Mouse (Mus musculus) limb, embryonic 14.5 days (tissue): Measurements from ENCODE around the gene Jmjd7. TPM values are rescaled to one million over a fixed set of nuclear protein-coding genes. Genes with fewer than 3 reads are reported as not detected.

ENCODE experiments used
- ATAC-seq: fragments of 200-750 bp; cut with Nextera tagmentation; 2 replicates; pipeline ENCODE4 v1.8.0; 2017; ENCODE audit warnings: low read depth, moderate number of reproducible peaks, moderate TSS enrichment; ENCODE audit not compliant: low FRiP score
- DNase-seq: peaks from one replicate; pipeline ENCODE4 v3.0.0-alpha.2; 2015; ENCODE audit warnings: low spot score
- H3K27ac ChIP-seq: fragments of 300-500 bp; sonication (generic); replicated peaks from 2 replicates; pipeline ENCODE4 v1.5.1; 2014; ENCODE audit warnings: low read depth, mild to moderate bottlenecking, low read length, moderate library complexity, mixed read lengths
- H3K27me3 ChIP-seq: fragments of 300-500 bp; sonication (generic); 2 replicates; pipeline ENCODE4 v1.6.1; 2014; ENCODE audit warnings: low read length, mixed read lengths; ENCODE audit not compliant: control insufficient read depth, insufficient read depth
- H3K36me3 ChIP-seq: fragments of 300-500 bp; sonication (generic); 2 replicates; pipeline ENCODE4 v1.6.1; 2014; ENCODE audit warnings: mild to moderate bottlenecking, low read length, moderate library complexity, mixed read lengths; ENCODE audit not compliant: control insufficient read depth, insufficient read depth
- H3K4me1 ChIP-seq: fragments of 300-500 bp; sonication (generic); 2 replicates; pipeline ENCODE4 v1.6.1; 2014; ENCODE audit warnings: antibody characterized with exemption, low read length, mixed read lengths; ENCODE audit not compliant: control insufficient read depth, insufficient read depth
- H3K4me2 ChIP-seq: fragments of 300-500 bp; sonication (generic); replicated peaks from 2 replicates; pipeline ENCODE4 v1.6.1; 2014; ENCODE audit warnings: low read depth, mild to moderate bottlenecking, low read length, moderate library complexity; ENCODE audit not compliant: severe bottlenecking
- H3K4me3 ChIP-seq: fragments of 300-500 bp; sonication (generic); replicated peaks from 2 replicates; pipeline ENCODE4 v1.5.1; 2014; ENCODE audit warnings: low read length
- H3K9ac ChIP-seq: fragments of 300-500 bp; sonication (generic); 2 replicates; pipeline ENCODE4 v1.6.1; 2014; ENCODE audit warnings: mild to moderate bottlenecking, low read depth, low read length, moderate library complexity; ENCODE audit not compliant: severe bottlenecking
- H3K9me3 ChIP-seq: fragments of 300-500 bp; sonication (generic); 2 replicates; pipeline ENCODE4 v1.6.1; 2016; ENCODE audit warnings: low read length; ENCODE audit not compliant: control insufficient read depth
- POLR2A ChIP-seq: fragments of 200-500 bp; IDR thresholded peaks from 2 replicates; pipeline ENCODE4 v1.8.0; 2012; ENCODE audit warnings: inconsistent platforms, mild to moderate bottlenecking, moderate library complexity, borderline replicate concordance; ENCODE audit not compliant: insufficient read depth, insufficient read length; ENCODE audit errors: extremely low read depth
- WGBS: fragments of 180-500 bp; shearing (Covaris S2); extraction: QIAGEN DNeasy Blood & Tissue Kit; methylation state at CpG from one replicate; pipeline ENCODE4 v1.1.7; 2014; 5-methylcytosine and 5-hydroxymethylcytosine counted together
- polyA plus RNA-seq, 2 experiments: library from polyadenylated mRNA; depleted of rRNA in 1 of 2; stranded (reverse) in 1 of 2; unstranded in 1 of 2; fragments of >200 nt; fragmentation: Nextera tagmentation in 1 of 2; extraction: Ambion mirVana in 1 of 2; gene quantifications; 2 replicates each; pipeline versions ENCODE4 v1.2.1 to v1.2.3; 2012 to 2014

Jmjd7 gene
- polyA plus RNA-seq, 2 experiments: 20.2 to 26.1 TPM

- ATAC-seq (no peak), DNase-seq (no peak)
- H3K9ac ChIP-seq: no peak overlapping the region
- H3K4me2 ChIP-seq: no peak overlapping the region
- TF ChIP-seq POLR2A: no peak
- H3K36me3 ChIP-seq: peaks cover 16% of the 10 kb centered on the region
- 84% methylated on average over 2 of the region's 2 CpGs for WGBS
- H3K9me3 ChIP-seq: no peaks in the 10 kb centered on the region
- no peak overlapping the region for H3K27ac ChIP-seq
- H3K4me3 ChIP-seq: no peak overlapping the region
- no peaks in the 10 kb centered on the region for H3K27me3 ChIP-seq
- no peaks in the 10 kb centered on the region; the same call in 1 of the 2 replicates for H3K4me1 ChIP-seq
Measured at GRCm38 (mm10) chr2:120003970-120004369, 23.3 kb upstream of the Jmjd7 start.

- 96% methylated on average over 7 of the region's 7 CpGs for WGBS
- H3K9me3 ChIP-seq: no peaks in the 10 kb centered on the region
- H3K27ac ChIP-seq: no peak overlapping the region
- no peak overlapping the region for H3K9ac ChIP-seq
- ATAC-seq: no peak
- no peaks in the 10 kb centered on the region; the same call in 1 of the 2 replicates for H3K4me1 ChIP-seq
- H3K36me3 ChIP-seq: peaks cover 5% of the 10 kb centered on the region
- no peak overlapping the region for H3K4me2 ChIP-seq
- no peak overlapping the region for H3K4me3 ChIP-seq
- no peak for TF ChIP-seq POLR2A
- no peak for DNase-seq
- H3K27me3 ChIP-seq: no peaks in the 10 kb centered on the region
Measured at GRCm38 (mm10) chr2:120006696-120007095, 20.6 kb upstream of the Jmjd7 start.

GRCm38 (mm10) chr2:120007680-120008210 lies 19.5 kb upstream of the Jmjd7 start:
- Histone ChIP-seq H3K36me3 (peaks cover 8% of the 10 kb centered on the region), H3K9me3 (no peaks in the 10 kb centered on the region), H3K4me2 (no peak overlapping the region), H3K27ac (no peak overlapping the region), H3K27me3 (no peaks in the 10 kb centered on the region), H3K9ac (no peak overlapping the region), H3K4me3 (no peak overlapping the region), H3K4me1 (no peaks in the 10 kb centered on the region)
- WGBS: 71% methylated on average over 4 of the region's 4 CpGs
- no peak for ATAC-seq
- TF ChIP-seq POLR2A: no peak
- no peak for DNase-seq

- no peak overlapping the region for H3K4me2 ChIP-seq
- TF ChIP-seq POLR2A: no peak
- no peak overlapping the region for H3K4me3 ChIP-seq
- no peaks in the 10 kb centered on the region for H3K9me3 ChIP-seq
- H3K27me3 ChIP-seq: no peaks in the 10 kb centered on the region
- DNase-seq (no peak), ATAC-seq (no peak)
- H3K36me3 ChIP-seq: peaks cover 16% of the 10 kb centered on the region
- no peaks in the 10 kb centered on the region for H3K4me1 ChIP-seq
- no peak overlapping the region for H3K9ac ChIP-seq
- 67% methylated on average over 4 of the region's 4 CpGs for WGBS
- H3K27ac ChIP-seq: no peak overlapping the region
Measured at GRCm38 (mm10) chr2:120008672-120009071, 18.6 kb upstream of the Jmjd7 start.

GRCm38 (mm10) chr2:120011462-120012200 lies 15.7 kb upstream of the Jmjd7 start:
- Histone ChIP-seq H3K9ac (no peak overlapping the region), H3K4me2 (no peak overlapping the region), H3K4me1 (no peaks in the 10 kb centered on the region), H3K4me3 (no peak overlapping the region), H3K27ac (no peak overlapping the region), H3K27me3 (no peaks in the 10 kb centered on the region), H3K9me3 (no peaks in the 10 kb centered on the region), H3K36me3 (peaks cover 35% of the 10 kb centered on the region)
- TF ChIP-seq POLR2A: no peak
- ATAC-seq (peak; percentile 65; the same call in 1 of the 2 replicates), DNase-seq (peak; percentile 71)
- 75% methylated on average over 8 of the region's 8 CpGs for WGBS
